Mouse (Mus musculus) liver, postnatal 0 days (tissue): ENCODE data around the gene Tnfrsf4.

Experiments used
- CTCF ChIP-seq: sonication (generic); IDR thresholded peaks from 2 replicates; pipeline ENCODE4 v1.5.1; 2016; ENCODE audit warnings: antibody characterized with exemption, low read depth
- EP300 ChIP-seq: IDR thresholded peaks from 2 replicates; pipeline ENCODE4 v1.6.1; 2016; ENCODE audit warnings: antibody characterized with exemption, low read depth, mild to moderate bottlenecking

GRCm38 (mm10) chr4:156004109-156004508 lies 9.5 kb upstream of the Tnfrsf4 start:
- TF ChIP-seq CTCF, result no peak
- TF ChIP-seq EP300, result no peak
